Mouse (Mus musculus) lung, postnatal 10 days (tissue): ENCODE measurements around the gene Clec3b.

Source experiments
- DNase-seq: peaks from one replicate; pipeline ENCODE4 v3.0.0; 2021

Clec3b gene

DNA sequence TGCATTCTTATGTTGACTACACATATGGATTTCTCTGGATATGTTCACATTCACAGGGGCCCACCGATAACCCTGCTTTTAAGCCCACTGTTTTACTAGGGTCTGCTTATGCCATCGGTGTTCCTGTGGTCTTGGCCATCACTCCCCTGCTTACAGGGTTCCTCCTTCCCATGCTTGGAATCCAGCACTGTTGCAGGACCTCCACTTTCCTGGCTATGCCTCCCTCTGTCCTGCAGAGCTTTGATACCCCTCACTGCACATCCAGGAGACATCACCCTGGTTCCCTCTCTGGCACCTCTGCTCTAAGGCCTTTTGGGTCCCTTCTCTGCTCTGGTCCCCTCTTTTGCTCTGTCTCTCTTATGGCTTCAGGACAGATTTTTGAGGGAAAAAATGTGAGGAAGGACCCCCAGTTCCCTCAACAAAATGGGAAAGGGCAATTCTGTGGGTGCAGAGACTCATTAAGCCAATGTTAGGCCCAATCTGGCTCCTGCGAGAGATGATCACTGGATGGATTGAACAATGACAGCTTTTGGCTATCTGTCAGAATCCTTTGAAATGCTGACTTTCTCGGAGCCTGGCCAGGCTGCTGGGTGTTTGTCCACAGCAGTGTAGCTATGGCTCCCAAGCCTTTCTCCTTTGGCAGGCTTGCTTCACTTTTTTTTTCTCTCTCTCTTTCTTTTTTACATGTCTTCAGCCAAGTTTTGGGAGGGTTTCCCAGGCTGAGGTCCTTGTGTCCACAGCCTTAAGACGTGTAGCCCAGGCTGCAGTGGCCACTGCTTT lies at the start of gene Clec3b:
TSS of gene Clec3b (plus strand) at position 706 of the 780 bp plus-strand sequence.
- DNase-seq, result peak; percentile 85

DNA sequence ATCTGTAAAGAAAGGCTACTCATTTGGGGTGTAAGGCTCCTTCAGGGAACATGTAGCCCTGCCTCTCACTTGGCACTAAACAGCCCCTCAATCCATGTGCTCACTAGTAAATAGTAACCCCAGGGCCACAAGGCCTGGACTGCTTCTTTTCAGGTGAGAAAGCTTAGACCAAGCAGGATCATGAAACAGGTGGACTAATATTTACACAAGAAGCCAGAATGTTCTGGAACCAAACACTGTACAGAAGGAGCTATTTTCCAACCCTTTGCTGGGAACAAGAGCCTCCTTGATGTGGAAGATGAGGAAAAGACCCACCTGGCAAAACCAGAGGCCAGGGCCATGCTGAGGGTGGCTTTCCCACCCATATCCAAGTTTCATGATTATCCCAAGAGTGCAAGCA lies 47.3 kb upstream of the Clec3b start:
- DNase-seq, result no peak

DNA sequence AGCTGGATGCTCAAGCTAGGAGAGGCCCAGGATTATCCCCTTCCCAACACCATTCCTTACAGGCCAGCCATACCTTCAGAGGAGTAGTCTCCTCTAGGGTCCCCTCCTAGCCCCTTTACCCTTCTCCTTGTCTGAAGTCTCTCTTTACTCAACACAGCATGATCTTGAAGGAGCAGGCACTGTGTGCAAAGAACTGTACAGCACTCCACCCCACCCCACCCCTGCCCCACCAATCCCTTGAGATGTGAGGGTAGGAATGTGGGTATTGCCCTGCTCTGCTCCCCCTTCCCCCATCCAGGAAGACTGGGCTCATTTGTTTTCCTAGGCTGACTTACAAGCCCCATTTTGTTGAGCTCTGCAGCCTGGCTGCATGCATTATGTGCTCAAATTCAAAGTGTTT lies 46.4 kb upstream of the Clec3b start:
- DNase-seq, result no peak

DNA sequence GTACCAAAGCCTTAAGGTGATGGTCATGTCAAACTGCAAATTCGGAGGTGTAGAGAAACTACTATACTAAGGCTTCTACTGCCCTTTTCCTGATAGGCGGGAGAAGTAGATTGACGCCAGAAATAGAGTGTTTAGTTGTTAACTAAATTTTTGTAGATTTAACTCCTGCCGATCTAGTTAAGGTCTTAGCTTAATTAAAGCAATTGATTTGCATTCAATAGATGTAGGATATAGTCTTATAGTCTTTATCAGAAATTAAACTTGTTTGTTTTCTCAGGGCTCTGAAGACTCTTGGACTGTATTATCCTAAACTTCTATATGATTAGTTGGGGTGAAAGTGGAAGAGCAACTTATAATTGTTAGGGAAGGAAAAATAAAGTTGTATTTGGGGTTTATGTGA lies 43.6 kb upstream of the Clec3b start:
- no peak for DNase-seq

DNA sequence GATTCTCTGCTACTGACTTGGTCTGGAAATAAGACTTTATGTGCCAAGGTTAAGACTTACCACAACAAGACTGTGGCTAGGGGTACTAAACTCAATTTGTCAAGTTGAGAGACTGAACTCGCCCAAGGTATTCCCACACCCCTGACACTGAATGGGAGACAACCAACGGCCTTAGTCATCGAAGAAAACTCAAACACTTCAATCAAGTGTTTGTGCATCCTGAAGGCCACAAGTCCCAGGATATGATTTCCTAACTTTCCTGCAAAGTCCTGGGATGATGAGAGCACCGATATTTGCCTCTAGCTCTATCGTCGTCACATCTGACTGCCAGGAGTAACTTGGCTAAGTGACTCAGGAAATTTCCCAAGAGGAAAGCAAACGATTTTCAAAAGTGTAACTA lies 41.6 kb upstream of the Clec3b start:
- peak; percentile 10 for DNase-seq

DNA sequence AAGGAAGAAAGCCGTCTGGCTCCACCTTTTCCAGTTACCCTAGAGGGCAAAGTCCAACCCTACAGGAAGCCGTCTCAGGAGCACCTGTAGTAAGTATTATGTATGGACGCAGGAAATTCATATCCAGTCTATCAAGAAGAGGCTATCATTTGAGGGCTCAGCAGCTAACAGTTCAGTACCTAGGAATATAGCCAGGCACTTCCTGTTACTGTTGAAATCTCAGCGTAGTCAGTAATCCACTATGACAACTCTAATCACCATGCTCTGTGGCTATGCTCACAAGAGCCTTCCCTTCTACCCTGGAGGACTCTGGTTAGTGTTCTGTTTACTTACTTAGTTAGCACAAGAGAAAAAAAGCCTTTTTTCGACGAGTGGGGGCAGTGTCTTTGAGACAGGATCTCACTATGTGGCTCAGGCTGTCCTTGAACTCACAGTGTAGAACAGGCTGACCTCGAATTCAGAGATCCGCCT lies 39.0 kb upstream of the Clec3b start:
- DNase-seq, result peak; percentile 21

DNA sequence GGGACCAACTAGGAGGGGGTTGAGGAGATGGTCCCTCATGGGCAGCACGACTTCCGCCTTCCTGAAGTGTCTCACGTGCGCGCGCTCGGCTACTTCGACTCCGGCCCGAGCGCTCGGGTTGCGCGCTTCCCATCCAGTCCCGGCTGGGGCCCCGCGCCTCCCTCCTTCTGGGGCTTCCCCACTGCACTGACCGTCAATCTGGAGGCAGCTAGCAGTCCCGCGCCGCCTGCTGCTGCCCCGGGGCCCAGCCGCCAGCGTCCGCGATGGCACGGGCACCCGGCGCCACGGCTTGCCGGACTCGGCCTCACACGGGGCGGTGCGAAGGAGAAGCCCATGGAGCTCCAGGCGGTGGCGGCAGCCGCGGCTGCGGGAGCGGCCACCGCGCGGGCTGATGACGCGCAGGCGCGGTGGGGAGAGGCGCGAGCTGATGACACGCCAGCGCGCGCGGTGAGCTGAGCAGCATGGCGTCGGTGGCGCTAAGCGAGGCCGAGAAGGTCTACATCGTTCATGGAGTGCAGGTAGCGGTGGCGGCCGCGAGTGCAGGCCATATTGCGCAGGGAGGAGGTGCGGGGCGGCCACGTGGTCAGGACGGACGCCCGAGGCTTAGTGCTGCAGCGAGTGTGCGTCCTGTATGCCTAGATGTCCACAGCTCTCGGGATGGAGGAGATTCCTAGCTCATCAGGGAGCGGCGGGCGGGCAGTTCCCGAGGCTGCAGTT lies 37.8 kb upstream of the Clec3b start, which contains the start of the genes Zdhhc3 and Exosc7:
TSS of gene Zdhhc3 (minus strand) at position 401 of the 717 bp plus-strand sequence.
TSS of gene Exosc7 (plus strand) at position 411 of the 717 bp plus-strand sequence.
- DNase-seq, result peak; percentile 86

DNA sequence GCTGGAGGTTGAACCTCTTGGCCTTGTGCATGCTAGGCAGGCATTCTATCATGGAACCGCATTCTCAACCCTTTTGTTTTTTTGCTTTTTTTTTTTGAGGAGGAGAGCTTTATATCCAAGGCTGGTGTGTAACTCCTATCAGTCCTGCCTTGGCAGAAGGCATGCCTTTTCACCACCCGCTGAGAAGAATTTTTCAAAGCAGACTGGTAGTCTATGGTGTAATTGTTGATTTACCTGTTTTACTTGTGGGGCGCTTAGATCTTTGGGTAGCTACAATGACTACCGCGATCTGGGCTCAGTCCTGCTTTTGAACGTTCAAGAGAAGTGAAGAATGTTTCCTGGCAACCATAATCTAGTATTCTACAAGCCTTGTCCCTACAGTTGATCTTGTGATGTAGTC lies 36.8 kb upstream of the Clec3b start:
- DNase-seq, result no peak

DNA sequence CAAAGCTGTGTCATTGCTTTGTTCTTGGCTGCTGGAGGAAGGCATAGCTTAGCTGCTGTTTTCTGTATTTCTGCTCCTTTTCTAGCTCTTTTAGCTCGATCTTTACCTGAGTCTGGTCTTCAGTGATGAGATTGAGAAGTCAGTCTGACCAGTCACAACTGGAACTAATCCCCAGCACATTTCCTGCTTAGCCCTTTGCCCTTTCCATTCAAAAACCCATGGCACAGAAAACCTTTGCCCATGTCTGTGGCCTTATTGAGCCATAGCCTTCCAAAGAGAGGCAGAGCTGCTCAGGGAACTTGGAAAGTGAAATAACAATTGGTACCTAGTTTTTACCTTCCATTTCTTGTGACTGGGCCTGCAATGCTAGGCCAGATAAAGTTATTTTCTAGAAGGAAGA lies 35.2 kb upstream of the Clec3b start:
- no peak for DNase-seq

DNA sequence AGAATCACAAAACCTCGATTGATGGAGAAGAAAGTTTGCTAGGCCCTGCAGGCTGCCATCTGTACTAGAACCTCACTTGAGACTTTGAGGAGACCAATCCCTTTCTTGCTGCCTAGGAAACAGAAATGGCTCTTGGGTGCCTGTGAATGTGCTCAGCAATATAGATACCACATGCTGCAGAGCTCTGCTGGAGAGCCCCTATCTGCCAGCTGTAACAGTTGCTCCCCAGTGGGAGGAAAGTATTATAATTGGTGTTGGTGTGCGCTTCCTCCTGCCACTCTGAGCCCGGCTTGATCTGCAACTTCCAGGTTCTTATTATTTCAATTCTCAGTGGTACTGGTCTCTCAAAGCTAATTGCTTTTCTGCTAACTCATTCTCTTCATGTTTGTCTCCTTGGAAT lies 27.7 kb upstream of the Clec3b start:
- DNase-seq, result no peak

DNA sequence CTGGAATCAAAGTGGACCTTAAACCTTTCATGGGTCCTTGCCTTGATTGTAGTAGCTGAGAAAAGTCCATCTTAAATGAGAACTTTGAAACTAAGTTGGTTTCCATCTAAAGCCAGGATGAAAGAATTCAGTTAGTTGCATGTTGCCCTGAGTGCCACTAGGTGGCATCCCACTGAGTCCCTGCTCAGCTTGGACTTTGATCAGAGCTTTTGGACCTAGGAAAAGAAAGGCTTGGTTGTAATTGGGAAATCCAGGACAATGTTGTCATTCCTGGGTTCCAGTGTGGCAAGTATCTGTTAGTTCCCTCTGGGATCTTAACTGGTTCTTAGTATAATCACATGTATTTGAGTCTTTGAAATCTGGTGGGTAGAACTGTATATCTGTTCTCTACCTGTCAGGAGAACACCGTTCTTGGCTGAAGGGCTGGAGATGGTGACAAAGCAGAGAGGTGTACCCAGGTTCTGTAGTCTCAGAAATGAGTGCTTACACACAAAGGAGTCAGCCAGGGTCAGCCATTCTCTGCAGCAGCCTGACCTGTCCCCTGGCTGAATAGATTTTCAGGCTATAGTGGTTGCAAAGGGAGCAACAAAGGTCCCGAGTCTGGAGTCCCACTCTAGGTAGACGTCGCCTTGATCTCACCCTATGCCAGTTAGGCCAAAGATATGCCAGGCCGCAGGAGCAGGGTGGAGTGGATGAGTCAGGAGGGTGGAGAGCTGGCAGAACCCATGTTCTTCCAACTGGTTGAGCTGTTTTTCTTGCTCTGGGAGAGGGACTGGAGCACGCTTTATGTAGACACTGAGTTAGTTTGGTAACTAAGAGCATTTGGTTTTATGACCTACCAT lies 27.0 kb upstream of the Clec3b start:
- DNase-seq, result peak; percentile 45

DNA sequence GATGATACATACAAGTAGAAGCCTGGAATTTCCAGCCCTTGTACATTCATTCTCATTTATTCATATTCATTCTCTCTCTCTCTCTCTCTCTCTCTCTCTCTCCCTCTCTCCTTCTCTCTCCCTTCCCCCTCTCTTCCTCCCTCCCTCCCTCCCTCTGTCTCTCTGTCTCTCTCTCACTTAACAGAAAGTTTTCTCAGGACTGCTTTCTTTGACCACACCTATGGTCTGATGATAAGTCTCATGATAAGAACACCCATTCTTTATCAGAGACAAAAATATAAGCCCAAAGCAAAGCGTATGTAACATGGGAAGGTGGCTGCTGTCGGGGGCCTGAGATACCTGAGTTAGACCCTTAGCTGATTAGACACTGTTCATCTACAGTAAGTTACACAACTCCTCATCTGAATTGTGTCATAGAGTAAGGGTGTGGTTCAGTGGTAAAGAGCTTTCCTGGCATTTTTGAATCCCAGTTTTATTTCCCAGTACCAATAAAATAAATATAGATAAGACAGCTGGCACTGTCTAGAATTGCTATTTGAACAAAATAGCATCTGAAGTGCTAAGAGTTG lies 26.2 kb upstream of the Clec3b start:
- DNase-seq, result no peak

DNA sequence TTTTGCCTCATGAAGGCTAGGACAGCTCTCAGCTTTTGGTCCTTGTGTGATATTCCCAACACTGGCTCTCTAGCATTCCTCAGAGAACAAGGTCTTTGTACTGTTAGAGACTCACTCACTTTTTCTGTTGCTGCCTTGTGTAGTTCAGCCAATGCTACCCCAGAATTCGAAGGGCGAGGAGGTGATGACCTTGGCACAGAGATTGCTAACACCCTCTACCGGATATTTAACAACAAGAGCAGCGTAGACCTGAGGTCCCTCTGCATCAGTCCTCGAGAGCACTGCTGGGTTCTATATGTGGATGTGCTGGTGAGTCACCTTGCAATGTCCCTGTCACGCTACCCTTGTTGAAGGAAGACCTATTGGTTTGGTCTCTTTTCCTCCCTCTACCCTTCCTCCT lies 23.1 kb upstream of the Clec3b start:
- DNase-seq, result no peak

DNA sequence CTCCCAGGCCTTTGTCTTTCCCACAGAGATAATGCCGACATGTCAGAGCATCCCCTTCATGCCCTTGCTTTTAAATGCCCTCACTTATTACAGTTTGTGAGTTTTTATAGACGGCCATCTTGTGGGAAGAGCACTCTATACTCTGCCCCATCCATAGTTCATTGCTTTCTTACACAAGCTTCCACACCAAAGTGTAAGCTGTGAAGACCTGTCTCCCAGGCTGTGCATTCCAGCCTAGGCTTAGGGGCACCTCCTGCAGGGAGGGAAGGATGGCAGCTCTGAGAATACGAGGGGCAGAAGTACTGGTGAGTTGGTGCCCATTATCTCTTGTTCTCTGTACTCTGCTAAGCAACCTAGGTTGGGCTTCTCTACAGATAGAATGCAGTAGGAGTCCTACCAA lies 17.8 kb upstream of the Clec3b start:
- DNase-seq, result no peak

DNA sequence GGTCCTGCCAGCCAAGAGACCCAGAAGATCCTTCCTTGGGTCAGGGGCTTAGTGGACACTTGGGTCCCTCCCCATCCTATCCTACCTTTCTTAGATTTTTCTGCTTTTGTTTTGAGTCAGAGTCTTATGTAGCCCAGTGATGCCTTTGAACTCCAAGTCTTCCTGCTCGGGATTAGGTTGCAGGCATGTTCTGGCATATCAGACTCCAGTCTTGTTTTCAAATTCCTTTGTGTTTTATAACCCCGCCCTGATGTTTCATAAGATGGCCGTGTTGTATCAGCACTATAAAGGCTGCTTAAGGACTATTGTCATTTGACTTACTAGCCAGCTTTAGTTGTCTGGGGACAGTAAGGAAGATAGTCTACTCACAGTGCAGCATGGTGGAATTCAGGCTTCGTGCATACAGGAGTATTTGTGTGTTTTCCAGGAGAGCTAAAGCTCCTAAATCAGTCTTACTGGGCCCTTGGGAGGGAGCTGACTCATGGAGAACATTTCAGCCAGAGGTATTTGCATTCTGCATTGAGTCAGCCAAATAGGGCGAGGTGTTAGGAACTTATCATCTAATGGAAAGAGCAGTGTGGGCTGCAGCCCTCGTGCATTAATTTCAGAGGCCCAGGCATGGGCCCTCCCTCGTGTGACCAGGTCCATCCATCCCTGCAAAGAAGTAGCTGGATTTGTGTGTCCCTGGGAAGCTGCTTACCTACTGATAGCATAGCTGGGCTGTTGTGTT lies 13.6 kb upstream of the Clec3b start:
- no peak for DNase-seq

DNA sequence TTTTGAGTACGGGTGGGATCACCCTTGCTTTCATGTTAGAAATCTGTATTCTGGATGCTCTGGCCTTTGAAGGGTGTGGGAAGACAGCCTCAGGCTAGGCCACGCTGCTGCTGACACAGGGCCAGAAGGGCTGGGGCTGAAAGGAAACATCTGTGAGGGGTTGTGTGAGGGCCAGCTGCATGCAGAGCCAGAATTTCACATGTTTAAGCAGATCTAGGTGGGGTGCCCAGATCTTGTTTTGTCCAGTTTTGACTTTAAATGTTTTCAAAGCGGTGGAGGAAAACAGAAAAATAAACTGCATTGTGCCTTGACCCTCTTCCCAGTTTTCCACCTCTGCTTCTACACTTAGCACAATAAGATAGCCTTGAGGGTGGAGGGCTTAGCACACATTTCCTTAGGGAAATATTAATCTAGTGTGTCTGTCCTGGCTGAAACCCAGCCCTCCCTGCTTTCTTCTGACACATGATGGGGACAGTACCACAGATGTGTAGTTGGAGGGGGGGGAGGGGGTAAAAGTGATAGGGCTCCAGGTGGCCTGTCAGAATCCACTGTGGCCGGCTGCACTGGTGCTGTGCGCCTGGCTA lies 11.8 kb upstream of the Clec3b start:
- peak; percentile 88 for DNase-seq

DNA sequence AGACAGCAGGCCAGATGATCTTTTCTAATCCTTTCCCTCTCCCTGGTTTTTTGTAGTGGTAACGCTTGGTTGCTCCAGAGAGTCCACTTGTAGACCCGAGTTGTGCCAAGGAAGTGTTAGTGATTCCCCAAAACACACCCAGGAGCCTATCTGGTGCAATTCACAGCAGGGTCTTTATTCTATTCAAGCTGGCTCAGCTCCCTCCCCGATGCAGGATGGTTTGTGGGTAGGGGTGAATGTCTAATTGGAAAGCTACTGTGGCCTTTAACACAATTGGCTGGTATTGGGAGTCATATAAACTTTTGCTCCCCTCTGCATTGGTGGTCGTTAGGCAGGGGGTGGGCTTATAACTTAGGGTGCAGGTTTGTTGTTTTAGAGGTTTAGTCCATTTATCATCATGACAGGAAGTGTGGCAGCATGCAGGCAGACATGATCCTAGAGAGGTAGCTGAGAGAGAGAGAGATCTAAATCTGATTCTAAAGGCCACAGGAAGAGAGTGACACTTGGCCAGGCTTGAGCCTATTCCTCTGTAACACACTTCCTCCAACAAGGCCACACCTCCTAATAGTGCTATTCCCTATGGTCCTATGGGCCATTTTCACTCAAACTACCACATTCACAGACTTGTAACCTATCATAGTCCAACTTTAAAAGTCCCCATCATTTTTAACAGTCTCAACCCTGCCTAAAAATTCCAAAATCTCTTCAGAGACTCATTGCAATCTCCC lies 10.7 kb upstream of the Clec3b start:
- no peak for DNase-seq

DNA sequence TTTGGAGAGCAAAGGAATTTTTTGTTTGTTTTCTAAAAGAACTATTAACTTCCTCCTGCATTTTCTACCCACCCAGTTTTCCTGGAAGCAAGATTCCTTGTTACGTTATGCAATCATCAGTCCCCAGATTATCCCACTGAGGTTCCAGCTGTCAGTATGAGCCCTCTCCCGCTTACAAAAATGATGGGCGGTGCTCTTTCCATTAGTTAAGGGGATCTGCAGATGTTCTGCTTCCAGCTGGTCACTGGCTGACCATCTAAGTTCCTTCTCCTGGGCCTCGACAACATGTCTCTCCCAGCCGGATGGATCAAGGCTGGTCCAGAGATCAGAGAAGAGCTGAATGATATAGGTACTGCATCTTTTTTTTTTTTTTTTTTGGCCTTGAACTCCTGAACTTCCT lies 2.3 kb upstream of the Clec3b start:
- DNase-seq, result peak; percentile 55

DNA sequence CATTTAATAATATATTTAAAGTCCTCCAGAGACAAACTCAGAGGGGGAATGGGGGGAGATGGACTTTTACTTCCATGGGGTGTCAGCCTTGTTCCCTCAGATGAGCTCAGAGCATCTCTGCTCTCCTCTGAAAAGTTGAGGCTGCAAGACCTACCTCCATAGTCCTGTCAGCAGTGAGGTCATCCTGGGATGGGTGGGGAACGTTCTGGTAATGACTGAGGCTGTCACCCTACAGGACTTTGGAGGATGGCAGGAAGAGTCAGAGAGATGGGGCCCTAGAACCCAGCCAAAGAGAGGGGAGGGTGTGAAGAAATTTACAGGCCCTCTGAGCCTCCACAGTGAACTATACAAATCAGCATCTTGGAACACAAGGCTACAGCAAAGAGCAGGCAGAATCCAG lies 815 bp downstream of the Clec3b start:
- no peak for DNase-seq

DNA sequence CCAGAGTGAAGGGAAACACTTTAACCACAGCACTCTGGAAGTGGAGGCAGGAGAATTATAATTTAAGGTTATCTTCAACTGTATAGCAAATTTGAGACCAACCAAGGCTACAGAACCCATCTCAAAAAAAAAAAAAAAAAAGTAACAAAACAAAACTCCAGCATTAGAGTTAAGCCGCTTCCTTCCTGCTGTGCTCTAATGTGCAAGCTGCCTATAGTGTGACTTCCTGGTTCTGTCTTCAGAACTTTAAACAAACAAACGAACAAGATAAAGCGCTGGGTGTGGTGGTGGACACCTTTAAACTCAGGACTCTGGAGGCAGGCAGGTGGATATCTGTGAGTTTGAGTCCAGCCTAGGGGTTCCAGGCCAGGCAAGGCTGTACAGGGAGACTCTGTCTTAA lies 1.3 kb downstream of the Clec3b start:
- no peak for DNase-seq

DNA sequence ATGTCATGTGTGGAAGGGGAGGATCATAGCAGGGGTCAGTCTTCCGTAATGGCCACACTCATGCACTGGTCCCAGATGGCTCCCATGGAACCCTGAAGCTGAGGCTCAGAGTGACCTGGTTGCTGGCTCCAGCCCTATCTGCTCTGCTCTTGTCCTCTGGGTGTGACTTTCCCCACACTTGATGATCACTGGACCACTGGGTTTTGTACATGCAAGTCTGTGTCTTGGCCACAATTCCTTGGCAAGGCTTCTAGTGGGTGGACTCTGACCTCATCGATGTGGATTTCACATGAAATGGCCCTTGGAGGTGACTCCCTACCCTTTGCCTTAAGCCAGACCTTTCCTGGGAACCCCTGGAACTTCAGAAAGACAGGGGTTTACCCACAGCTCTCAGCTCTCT lies 2.4 kb downstream of the Clec3b start:
- peak; percentile 32 for DNase-seq
